Mouse (Mus musculus) CH12.LX (cell line): ENCODE measurements at regions not wholly inside any gene's neighbourhood (a gene's known extent, or its start where the extent isn't known, plus 50 kb on each side); places are given as distances from the start of the nearest gene placed in this dataset.

Source experiments
- CTCF ChIP-seq, 2 experiments: IDR thresholded peaks in 1 of 2; conservative IDR thresholded peaks in 1 of 2; 2 replicates each; pipeline ENCODE4 v1.5.1; 2011 to 2012; ENCODE audit warnings: low read depth in 2 of 2, low read length in 2 of 2, improper control_type of control experiment in 1 of 2, inconsistent platforms in 1 of 2, mild to moderate bottlenecking in 1 of 2, moderate library complexity in 1 of 2
- E2F4 ChIP-seq: IDR thresholded peaks from 2 replicates; pipeline ENCODE4 v1.6.1; 2011; ENCODE audit warnings: low read depth, low read length, improper control_type of control experiment; ENCODE audit not compliant: insufficient replicate concordance
- MAX ChIP-seq: IDR thresholded peaks from 2 replicates; pipeline ENCODE4 v1.6.1; 2011; ENCODE audit warnings: low read length, improper control_type of control experiment
- POLR2A ChIP-seq: IDR thresholded peaks from 2 replicates; pipeline ENCODE4 v1.6.1; 2011; ENCODE audit warnings: low read depth, mild to moderate bottlenecking, improper control_type of control experiment, low read length
- TCF12 ChIP-seq: IDR thresholded peaks from 2 replicates; pipeline ENCODE4 v1.6.1; 2014; ENCODE audit warnings: low read depth, mild to moderate bottlenecking, inconsistent platforms, low read length, improper control_type of control experiment
- UBTF ChIP-seq: IDR thresholded peaks from 2 replicates; pipeline ENCODE4 v1.6.1; 2012; ENCODE audit warnings: low read depth, mild to moderate bottlenecking, inconsistent platforms, low read length, improper control_type of control experiment, moderate library complexity

DNA sequence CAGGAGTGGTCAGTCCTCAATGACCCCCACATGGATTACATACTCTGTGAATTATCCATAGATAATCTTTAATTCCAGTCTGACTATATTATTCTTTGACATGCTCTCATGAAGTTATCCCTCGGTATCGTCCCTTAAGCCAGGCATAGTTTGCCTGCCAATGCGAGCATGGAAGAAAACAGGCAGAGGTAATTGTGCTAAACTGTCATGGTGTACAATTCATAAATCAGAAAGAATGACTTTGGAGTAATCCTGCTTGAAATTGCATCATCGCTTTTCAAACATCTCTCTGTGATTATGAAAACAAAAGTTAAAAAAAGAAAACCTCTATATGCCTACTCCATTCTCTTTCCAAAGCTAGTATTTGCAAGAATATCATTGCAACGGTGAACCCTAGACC lies 307.9 kb upstream of the Ubash3b start:
- TF ChIP-seq E2F4 (no peak), UBTF (no peak), TCF12 (no peak), MAX (no peak), CTCF (conservative IDR thresholded peaks at IDR 0.05 in 1 of 2, IDR thresholded peaks at IDR 0.05 in 1 of 2; ENCODE audit: low read depth in 2 of 2, low read length in 2 of 2) (no peak), POLR2A (no peak)
